Mouse (Mus musculus) granulocyte monocyte progenitor cell, adult 5-6 weeks (primary cell): ENCODE results near the gene Med6. TPM values are rescaled to one million over a fixed set of nuclear protein-coding genes. Genes with fewer than 3 reads are reported as not detected.
A peak's percentile ranks its signal among the peaks of the same experiment; 100 is the strongest.

ENCODE experiments used
- ATAC-seq: replicated peaks from 2 replicates; pipeline ENCODE4 v1.8.0; 2016; ENCODE audit warnings: mild to moderate bottlenecking, moderate TSS enrichment, inconsistent platforms; ENCODE audit not compliant: poor library complexity, severe bottlenecking
- total RNA-seq, 2 experiments: library from RNA; stranded (forward) in 1 of 2; stranded (reverse) in 1 of 2; fragments of 200-712, 200-1000 nt in 1 of 2; fragments of >200 nt in 1 of 2; fragmentation: Nextera tagmentation in 1 of 2; gene quantifications; 2 replicates each; pipeline ENCODE4 v1.2.3; 2014 to 2017

The Med6 gene
- 27.8 and 41.4 TPM in 2 replicates for total RNA-seq (2014; fragmentation: Nextera tagmentation)
- 67.2 and 71.7 TPM in 2 replicates for total RNA-seq (2017)

DNA sequence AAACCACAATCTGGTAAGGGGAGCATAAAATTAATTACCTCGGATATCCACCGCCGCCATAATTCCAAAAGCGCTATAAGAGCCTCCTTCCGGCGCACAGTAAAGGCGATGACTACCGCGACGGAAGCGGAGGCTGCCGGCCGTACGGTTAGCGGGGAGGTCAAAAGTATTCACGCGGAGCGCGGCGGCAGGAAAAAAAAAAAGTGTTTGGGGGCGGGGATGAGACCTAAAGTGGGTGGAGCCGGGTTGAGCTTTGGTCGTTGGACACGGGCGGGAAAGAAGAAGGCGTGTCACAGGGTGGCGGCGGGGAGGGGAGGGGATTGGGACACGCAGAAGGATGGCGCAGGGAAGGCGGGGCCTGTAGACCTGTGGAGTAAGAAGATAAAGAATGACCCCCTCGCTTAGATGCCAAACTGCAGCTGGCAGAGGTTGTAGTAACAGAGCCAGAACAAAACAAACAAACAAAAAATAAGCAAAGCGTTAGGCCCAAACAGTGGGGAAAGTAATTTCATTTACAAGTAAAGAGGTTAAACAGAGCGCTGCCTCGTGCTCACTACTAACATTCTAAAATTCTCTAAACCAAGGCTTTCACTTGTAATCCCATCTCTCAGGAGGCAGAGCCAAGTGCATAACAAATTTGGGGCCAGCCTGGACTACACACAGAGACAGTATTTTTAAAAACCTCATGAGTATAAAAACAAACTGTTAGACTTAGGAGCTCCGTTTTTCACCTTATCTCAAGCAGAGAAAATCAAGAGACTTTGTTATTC lies at the start of gene Med6:
Gene Med6, minus strand, starts transcription at position 107 of the 770 bp plus-strand sequence.
- ATAC-seq = peak; percentile 99

DNA sequence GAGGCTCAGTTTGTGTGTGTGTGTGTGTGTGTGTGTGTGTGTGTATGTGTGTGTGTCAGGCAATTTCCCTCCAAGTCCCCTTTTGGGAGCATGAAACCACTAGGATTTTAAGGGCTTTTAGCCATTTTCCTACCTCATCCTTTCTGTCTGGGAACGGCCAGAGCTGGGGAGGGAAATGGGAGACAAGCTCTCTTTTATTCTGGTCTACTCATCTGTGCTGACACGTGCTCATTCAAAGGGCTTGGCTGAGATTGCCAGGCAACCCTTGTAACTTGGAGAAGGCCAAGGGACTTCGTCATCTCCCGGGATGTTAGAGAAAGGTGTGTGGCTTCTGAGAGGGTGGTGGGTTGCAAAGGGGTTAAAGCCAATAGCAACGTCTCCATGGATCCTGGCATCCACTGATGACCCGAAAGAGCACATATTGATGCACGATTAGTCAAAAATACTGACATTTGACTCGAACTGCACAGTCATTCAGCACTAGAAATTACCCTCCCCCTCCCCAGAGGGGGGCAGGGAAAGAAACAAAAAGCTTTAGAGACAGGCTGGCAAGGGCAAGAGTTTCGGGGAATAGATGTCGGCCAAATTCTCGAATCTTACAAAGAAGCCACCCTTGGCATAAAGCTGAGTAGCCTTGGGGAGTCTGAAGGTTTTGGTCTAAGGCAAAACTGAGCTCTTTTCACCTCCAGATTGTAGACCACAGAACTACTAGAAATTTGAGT lies 47.7 kb upstream of the Med6 start:
- ATAC-seq = no peak

DNA sequence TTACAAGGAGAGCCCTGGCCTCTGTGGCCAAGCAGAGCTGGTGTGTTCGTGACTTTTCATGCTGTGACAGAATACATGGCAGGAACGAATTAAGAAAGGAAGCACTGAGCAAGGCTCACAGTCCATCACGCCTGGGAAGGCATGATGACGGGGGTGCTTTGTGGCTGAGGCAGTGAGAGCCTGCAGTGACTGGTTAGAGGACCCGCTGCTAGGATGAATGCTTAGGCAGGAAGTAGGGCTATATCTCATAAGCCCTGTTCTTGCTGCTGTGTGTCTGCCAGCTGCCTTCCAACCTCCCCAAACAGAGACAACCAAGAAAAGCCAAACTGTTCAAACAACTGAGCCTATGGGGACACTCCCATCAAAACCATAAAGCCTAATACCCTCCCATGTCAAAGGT lies 45.8 kb upstream of the Med6 start:
- ATAC-seq = no peak

DNA sequence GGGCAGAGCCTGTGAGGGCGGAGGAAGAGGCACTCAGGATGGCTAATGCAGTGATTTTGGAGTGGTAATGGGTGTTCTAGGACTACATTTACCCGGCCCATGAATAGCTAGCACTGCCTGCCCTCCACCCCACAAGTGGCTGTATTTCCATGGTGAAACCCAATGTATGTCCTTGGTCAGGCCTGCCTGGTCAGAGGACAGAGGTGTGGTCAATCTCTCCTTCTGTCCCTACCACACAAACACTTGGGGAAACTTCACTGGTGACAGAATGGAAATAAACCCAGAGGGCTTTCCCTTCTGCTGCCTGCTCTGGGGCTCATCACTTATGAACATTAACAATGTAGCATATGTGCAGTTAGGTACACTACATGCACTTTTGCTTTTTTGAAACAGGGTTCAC lies 38.4 kb upstream of the Med6 start:
- ATAC-seq = no peak

DNA sequence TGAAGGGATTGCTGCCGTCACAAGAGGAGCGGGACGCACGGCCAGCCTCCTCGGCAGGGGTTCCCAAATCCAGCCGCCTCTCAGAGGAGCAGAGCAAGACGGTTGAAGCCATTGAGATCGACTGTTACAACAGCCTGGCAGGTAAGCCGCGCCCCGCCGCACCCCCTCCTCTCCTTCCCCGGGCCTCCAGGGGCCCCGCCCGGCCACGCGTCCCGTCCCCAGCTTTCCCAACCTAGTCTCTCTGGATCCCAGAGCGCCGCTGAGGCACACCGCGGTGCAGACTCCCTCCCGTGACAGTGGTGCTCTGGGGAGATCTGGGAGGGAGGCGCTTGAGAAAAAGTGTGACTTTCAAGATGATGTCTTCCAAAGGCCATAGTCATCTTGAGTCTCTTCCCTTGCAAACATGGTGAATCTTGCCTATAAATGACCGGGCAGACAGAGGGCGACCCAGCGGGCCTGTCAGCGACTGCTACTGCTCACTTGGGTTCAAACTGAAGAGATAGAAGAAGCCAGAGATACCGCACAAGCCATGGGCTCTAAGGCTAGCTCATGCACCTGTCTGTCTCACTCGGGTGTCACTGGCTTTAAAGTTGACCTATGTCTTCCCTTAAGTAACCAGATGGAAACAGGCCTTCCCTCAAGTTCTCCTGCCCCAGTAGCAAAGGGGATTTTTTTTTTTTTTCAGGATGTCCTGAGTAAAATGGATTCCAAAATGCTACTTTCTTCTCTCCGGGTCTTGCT lies 37.0 kb upstream of the Med6 start:
- no peak for ATAC-seq

DNA sequence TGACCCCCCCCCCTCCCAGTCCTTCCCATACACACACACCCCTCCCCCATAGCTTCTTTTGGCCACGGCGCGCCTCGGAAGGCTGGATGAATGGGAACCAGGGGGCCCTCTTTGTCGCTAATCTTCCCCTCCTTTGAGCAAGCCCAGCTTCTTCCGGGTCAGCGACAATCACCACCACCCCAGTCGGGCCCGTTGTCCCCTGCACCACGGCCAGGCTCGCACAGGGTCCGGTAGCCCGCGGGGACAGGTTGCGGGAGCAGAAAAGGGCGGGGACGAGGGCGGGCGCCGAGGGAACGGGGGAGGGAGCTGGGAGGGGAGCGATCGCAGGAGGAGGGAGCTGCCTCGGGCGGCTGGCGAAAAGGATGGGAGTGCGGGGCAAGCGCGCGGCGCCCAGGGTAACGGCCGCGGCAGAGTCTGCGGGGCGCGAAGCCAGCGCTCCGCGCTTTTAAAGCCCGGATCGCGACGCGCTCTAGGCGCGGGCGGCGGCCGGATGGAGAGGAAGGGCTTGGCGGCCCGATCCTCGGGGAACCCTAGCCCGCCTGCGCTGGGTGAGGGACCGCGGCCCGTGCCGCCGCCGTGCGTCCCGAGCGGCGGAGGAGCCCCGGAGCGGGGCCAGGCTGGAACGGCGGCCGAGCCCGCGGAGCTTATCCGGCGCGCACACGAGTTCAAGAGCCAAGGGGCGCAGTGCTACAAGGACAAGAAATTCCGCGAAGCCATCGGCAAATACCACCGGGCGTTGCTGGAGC lies 36.3 kb upstream of the Med6 start, which contains the start of gene Ttc9:
Gene Ttc9, plus strand, starts transcription at position 335 of the 746 bp plus-strand sequence.
- ATAC-seq = peak; percentile 37

DNA sequence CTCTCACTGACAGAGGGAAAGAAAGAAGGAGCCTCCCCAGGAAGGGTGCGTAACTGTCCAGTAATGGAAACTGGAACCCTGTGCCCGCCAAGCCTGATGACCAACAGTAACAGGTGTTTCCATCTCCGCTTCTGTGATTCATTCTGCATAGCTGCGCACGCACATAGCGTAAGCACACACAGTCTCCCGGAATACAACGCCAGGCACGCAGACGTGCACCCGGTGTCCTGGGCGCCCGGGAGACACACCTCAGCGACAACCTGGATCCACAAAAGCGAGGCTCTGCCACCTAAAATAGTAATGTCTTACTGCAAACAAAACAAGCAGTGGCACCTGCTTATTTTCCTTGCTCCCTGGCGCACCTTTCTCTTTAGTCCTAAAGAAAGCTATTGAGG lies 35.7 kb upstream of the Med6 start:
- ATAC-seq = no peak

DNA sequence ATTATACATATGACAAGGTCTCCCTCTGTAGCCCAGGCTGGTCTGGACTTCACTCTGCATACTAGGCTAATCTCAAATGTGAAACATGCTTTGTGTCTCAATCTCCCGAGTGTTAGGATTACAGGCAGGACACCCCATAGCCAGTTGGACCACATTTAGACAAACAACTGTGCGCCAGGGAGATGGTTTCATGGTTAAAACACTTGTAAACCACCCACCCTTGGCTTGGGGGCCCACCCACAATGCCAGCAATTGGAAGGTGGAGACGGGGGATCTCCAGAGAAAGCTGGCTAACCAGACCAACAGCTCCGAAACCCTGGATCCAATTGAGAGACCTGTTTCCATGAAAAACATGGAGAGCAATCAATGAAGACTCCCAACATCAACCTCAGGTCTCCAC lies 33.3 kb upstream of the Med6 start:
- no peak for ATAC-seq

DNA sequence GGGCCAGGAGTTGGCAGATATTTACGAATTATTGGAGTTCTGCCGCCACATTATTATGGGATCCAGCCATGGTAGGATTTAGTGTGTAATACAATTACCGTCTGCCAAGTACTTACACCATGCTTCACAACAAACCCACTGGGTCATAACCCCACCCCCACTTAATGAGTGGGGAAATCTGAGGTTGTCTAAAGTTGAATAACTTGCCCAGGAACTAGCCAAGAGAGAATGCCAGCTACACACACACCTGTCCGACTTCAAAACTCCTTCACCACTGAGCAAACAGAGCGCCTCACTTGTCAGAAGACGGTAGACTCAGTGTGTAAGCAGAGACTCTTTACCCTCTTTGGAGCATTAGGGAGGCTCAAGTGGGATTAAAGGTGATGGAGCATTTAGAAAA lies 32.6 kb upstream of the Med6 start:
- ATAC-seq = no peak

DNA sequence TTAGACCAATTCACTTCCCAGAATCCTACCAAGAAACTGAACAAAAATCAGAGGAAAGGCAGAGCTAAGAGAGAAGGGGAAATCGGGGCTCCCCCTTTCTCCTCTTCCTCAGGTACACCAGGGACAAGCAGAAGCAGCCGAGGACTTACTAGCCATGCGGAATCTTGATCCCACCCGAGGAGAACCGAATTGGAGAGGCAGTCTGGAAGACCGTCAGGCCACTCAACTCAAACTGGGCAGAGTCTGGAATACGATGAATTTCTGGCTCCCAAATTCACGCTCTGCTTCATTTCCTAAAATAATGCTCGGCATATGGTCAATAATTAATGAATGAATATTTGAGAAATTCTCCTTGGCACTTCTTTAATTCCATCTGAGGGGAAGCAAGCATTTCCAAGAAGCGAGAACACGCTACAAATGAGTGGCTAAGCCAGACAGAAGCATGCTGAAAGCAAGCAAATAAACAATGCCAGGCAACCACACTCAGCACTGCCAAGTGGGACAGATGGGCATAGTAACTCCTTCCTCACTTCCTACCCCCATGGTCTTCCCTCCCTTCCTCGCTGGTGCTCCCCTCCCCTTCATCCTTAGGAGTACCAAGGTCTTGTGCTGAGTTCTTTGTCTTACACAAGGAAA lies 31.5 kb upstream of the Med6 start:
- no peak for ATAC-seq

DNA sequence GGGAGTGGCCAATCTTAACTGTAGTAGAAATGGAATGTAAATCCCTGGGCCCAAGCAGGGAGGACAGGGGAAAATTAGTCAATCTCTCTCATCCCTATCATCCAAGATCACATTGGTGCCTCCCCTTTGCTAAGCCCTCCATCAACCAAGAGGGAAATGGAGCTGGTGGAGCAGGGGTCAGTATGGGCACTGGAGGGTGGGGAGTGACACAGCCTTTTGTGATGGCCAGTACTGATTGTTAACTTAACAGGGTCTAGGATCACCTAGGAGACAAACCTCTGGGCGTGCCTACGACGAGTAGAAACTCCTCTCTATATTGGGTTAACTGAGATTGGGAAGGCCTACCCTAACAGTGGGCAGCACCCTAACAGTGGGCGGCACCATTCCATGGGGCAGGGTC lies 28.6 kb upstream of the Med6 start:
- ATAC-seq = no peak

DNA sequence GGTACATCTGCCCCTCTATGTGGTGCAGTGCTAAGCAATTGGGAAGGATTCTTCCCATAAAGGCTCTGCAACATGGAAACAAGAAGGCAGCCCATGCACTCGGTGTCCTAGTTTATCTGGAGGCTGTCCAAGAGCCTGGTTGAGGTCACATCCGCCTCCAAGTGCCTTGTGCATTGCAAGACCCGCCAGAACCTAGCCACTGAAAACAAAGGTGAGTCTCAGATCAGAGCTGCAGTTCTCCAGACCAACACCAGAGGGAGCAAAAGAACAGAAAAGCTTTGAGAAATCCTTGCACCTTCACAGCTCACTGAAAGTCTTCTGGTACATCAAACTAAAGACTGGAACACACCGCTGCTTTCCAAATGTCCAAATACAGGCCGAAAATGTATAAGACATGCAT lies 24.5 kb upstream of the Med6 start:
- ATAC-seq = peak; percentile 81

DNA sequence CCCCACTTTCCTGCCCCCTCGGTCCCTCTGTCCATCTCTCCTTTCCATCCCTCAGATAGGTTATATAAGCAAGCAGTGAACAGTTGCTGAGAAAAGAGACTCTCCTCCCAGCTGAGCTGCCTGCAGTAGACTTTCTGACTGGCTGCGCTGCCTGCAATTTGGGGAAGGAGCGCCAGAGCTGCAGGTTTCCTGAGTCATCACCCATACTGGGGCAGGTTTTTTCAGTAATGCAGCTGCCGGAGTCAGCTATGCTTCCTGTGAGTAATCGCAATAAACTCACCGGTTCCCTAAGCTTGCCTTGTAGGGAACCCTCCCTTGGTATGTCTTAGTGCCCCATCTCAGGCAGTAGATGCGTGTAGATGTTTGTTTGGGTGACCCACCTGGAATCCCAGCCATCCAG lies 22.2 kb upstream of the Med6 start:
- peak; percentile 27; the same call in 1 of the 2 replicates for ATAC-seq

DNA sequence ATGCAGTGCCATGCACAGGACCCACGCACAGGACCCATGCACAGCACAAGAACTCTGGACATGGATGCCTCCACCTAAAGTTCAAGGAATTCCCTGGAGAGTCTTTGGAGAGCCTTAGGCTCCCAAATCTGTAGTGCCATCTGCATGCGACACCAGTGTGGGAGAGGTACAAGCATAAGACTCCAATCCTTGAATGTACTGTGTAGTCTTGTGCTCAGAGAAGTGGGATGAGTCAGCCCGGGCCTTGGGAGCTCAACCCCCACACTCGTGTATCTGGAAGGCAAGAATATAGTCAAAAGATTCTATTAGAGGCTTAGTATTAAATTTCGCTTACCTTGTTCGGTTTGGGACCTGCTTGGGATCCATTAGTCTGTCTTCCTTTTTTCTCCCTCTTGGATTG lies 21.0 kb upstream of the Med6 start:
- no peak for ATAC-seq

DNA sequence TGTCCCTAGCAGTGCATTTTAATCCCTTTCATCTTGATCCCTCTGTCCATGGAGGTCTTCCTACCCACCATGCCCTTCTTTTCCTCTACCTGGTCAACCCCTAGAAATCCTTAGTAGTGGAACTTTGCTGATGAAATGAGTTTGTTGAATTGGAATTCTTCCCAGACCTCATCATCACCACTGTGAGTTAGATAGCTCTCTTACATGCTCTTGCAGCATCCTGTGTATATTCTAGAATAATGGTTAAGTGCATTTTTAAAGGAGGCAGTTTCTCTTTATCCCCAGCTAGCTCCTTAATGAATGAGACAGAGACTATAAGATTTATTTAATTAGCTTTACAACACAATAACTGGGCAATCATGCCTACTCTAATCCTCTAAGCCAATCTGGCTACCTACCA lies 14.6 kb upstream of the Med6 start:
- ATAC-seq = no peak

DNA sequence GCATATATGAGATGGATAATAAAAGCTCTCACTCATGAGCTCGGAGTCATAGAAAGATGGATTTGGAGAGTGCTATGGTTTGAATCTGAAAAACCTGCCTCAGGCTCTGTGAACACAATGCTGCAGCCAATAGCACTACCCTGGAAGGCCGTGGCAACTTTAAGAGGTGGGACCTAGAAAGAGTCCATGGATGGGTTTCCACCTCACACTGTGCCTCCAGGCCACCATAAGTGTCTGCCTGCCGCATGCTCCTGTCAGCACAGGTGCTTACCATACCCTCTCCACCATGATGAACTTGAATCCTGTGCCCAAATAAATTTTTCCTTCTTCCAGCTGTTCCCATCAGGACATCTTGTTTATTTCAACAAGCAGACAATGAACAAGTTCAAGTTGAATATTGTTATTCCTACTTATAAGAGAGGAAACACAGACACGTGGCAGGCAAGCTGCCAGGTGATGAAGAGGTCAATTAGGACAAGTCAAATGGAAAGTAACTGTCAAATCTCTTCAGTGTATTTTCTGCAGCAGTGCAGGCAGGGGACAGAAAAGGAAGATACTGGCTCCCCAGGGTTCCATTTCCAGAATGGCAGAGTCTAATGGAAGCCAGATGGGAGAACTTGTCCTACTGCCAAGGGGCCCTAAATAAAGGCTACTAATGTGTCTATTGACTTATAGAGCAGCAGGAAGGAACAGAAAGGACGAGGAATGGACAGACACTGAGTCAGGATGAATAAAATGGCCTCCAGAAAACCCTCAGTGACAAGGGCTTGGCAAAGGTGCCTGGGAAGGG lies 10.4 kb upstream of the Med6 start:
- ATAC-seq = no peak

DNA sequence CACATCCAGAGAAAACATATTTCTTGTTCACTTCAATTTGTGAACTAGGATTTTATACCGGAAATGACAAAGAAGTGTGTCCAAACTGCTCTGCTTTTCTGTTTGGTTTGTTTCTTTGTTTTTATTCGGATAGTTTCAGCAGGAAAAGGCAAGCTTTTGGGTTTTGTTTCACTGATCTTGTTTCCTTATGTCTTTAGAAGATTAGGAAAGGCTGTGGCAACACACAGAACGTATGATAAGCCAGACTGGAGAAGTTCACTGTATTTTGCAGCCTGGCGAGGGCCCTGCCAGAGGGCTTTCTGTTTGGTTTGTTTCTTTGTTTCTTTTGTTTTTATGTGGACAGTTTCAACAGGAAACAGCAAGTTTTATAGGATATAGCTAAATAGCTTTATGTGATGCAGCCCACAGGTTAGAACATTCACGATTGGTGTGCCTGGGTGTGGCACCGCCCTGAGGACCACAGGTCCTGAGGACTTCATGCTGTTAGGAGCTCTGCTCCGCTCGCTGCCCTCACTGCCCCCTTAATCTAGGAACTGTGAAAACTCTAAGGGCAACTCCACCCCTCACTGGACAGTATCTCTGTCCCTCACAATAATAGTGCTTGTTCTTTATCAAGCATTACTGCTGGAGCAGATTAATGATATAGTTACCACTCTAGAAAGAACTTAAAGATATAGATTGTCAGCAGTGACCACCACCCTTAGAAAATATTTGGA lies 1.9 kb upstream of the Med6 start:
- ATAC-seq = no peak

DNA sequence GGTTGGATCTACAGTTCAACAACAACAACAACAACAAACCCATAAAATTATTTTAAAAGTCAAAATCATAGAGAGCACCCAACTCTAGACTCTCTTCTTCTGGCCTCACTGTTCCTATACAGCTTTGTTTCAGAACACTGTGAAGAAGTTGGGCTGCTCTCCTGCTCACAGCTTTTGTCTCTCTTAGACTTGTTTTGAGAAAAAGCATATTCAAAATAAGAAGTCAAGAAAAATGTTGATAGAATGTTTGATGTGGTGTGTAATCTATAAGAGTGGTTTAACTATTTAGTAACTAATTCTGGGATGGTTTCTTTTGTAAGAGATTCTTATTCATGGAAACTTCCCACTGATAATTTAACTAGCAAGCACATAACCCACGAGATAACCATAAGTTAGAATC lies 26.4 kb downstream of the Med6 start, which contains the start of gene Adam21:
Gene Adam21, minus strand, starts transcription at position 101 of the 400 bp plus-strand sequence.
- no peak for ATAC-seq
